Mouse (Mus musculus) midbrain, embryonic 13.5 days (tissue): ENCODE measurements around the gene Ccdc40. TPM values are rescaled to one million over a fixed set of nuclear protein-coding genes. Genes with fewer than 3 reads are reported as not detected.

Experiments used
- ATAC-seq: fragments of 200-750 bp; cut with Nextera tagmentation; 2 replicates; pipeline ENCODE4 v1.8.0; 2017; ENCODE audit warnings: mild to moderate bottlenecking, moderate TSS enrichment, moderate library complexity
- H3K27ac ChIP-seq: fragments of 300-500 bp; sonication (generic); 2 replicates; pipeline ENCODE4 v1.5.1; 2015; ENCODE audit warnings: inconsistent platforms, mild to moderate bottlenecking, moderate library complexity
- H3K27me3 ChIP-seq: fragments of 300-500 bp; sonication (generic); 2 replicates; pipeline ENCODE4 v1.6.1; 2015; ENCODE audit warnings: mild to moderate bottlenecking, inconsistent platforms
- H3K36me3 ChIP-seq: fragments of 300-500 bp; sonication (generic); 2 replicates; pipeline ENCODE4 v1.6.1; 2015; ENCODE audit warnings: mild to moderate bottlenecking, inconsistent platforms
- H3K4me1 ChIP-seq: fragments of 300-500 bp; sonication (generic); replicated peaks from 2 replicates; pipeline ENCODE4 v1.6.1; 2015; ENCODE audit warnings: inconsistent platforms
- H3K4me2 ChIP-seq: fragments of 300-500 bp; sonication (generic); replicated peaks from 2 replicates; pipeline ENCODE4 v1.6.1; 2015; ENCODE audit warnings: moderate library complexity, mild to moderate bottlenecking, inconsistent platforms
- H3K4me3 ChIP-seq: fragments of 300-500 bp; sonication (generic); replicated peaks from 2 replicates; pipeline ENCODE4 v1.5.1; 2015; ENCODE audit warnings: mild to moderate bottlenecking, inconsistent platforms
- H3K9ac ChIP-seq: fragments of 300-500 bp; sonication (generic); replicated peaks from 2 replicates; pipeline ENCODE4 v1.6.1; 2015; ENCODE audit warnings: mild to moderate bottlenecking, inconsistent platforms
- H3K9me3 ChIP-seq: fragments of 300-500 bp; sonication (generic); 2 replicates; pipeline ENCODE4 v1.6.1; 2016; ENCODE audit warnings: mild to moderate bottlenecking, inconsistent platforms
- WGBS: fragments of 180-500 bp; shearing (Covaris S2); methylation state at CpG from one replicate; pipeline ENCODE4 v1.1.7; 2015; 5-methylcytosine and 5-hydroxymethylcytosine counted together
- polyA plus RNA-seq: library from polyadenylated mRNA; unstranded; fragments of >200 nt; fragmentation: Nextera tagmentation; extraction: Ambion mirVana; gene quantifications from 2 replicates; pipeline ENCODE4 v1.2.1, GENCODE M21; 2015

The Ccdc40 gene
- 17.6 and 18.1 TPM in 2 replicates for polyA plus RNA-seq

DNA sequence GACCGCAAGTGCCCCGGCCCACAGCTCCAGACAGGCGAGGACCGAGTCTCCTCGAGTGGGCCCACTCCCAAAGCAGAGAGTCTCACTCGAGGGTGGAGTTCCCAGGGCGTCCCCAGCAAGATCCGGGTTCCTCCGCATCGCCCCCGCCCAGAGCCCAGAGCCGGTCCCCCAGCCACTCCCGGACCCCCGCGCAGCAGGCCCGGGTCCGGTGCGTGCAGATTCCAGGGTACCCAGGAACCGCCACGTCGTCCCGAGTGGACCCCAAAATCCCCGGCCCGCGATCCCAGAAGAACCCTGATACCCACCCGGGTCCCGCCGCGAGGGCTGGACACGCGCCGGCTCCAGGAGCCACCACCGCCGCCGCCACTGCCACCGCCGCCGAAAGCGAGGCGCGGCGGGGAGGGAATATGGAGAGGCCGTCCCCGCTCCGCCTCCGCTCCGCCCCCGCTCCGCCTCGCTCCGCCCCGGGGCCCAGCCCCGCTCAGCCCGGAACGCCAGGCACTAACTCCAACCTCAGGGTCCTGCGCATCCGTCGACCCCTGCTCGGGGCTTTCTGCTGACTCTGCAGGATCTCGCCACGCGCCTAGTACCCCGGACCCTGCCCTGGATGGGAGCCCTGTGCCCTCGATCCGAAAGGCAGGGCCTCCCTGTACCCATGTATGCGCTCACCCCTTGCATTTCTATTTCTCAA, at the start of gene Ccdc40, which contains the start of gene Tbc1d16:
TSS of gene Ccdc40 (plus strand) at position 482 of the 691 bp plus-strand sequence.
TSS of gene Tbc1d16 (minus strand) at position 409 of the 691 bp plus-strand sequence.
- H3K27ac ChIP-seq, result peak within 1 kb of the TSS; percentile 88
- WGBS, result under 1% methylated on average over 64 of the region's 66 CpGs
- peaks cover 12% of the 10 kb centered on the region for H3K36me3 ChIP-seq
- no peaks in the 10 kb centered on the region for H3K9me3 ChIP-seq
- H3K27me3 ChIP-seq, result no peaks in the 10 kb centered on the region
- ATAC-seq, result peak; percentile 88
- H3K4me3 ChIP-seq, result peak within 1 kb of the TSS; percentile 70
- H3K9ac ChIP-seq, result peak within 1 kb of the TSS; percentile 89
- peak within 1 kb of the TSS; percentile 98 for H3K4me2 ChIP-seq
- H3K4me1 ChIP-seq, result peaks cover 65% of the 10 kb centered on the region

DNA sequence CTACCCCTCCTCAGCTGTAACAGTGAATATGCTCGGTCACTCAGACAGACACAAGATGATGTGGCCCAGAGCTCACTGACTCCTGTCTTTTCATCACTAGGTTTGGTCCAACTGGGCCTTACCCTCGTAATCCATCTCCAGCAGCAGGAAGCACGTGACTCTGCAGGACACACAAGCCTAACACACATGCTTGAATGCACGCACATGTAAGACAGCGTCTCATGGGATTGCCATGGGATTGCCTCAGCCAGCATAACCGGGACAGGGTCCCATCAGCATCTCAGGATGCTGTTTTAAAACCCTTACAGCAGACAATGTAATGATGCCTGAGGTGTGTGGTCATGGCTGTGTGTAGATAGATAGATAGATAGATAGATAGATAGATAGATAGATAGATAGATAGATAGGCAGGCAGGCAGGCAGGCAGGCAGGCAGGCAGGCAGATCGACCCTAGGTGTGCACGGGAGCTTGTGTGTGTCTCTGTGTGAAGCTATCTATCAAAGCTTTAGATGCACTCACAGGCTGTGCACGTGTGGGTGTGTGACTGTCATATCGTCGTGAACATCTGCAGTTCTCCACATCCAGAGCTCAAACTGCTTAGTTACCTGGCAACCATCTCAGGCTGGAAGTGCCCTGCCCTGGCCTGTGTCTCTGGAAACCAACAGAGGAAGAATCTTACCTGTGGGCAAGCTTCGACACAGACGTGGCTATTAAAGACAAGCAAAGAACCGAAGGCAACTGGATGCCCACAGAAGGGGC, 47.4 kb upstream of the Ccdc40 start:
- Histone ChIP-seq H3K36me3 (no peaks in the 10 kb centered on the region), H3K9ac (no peak overlapping the region), H3K4me3 (no peak overlapping the region), H3K4me1 (peaks cover 71% of the 10 kb centered on the region), H3K9me3 (no peaks in the 10 kb centered on the region), H3K27ac (0 out of 2 replicates have a peak overlapping the region, but pooled peaks have one; percentile 36), H3K27me3 (no peaks in the 10 kb centered on the region), H3K4me2 (no peak overlapping the region)
- no peak for ATAC-seq
- WGBS, result 79% methylated on average over 14 of the region's 14 CpGs

DNA sequence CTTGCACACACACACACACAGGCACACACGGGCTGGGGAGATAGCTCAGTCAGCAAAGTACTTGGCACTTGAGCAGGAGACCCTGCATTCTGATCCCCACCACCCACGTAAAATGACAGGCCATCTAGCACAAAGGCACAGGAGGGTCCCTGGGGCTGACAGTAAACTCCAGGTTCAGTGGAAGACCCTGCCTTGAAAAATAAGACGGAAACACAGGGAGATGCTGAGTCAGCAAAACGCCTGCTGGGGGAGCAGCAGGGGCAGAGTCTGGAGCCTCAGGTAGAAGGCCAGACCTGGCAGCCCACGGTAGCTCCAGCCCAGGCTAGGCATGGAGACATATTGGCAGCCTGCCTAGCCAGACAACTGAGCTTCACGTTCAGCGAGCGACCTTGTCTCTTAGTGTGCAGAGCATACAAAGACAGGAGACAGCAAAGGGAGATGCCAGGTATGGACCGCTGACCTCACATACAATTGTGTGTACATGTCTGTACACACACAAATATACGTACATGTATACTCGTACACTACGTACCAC, 46.4 kb upstream of the Ccdc40 start:
- no peak overlapping the region for H3K4me2 ChIP-seq
- ATAC-seq, result no peak
- WGBS, result 85% methylated on average over 12 of the region's 12 CpGs
- H3K4me3 ChIP-seq, result no peak overlapping the region
- H3K27ac ChIP-seq, result no peak overlapping the region
- no peak overlapping the region for H3K9ac ChIP-seq
- no peaks in the 10 kb centered on the region for H3K36me3 ChIP-seq
- no peaks in the 10 kb centered on the region for H3K9me3 ChIP-seq
- H3K4me1 ChIP-seq, result peaks cover 66% of the 10 kb centered on the region
- no peaks in the 10 kb centered on the region for H3K27me3 ChIP-seq

DNA sequence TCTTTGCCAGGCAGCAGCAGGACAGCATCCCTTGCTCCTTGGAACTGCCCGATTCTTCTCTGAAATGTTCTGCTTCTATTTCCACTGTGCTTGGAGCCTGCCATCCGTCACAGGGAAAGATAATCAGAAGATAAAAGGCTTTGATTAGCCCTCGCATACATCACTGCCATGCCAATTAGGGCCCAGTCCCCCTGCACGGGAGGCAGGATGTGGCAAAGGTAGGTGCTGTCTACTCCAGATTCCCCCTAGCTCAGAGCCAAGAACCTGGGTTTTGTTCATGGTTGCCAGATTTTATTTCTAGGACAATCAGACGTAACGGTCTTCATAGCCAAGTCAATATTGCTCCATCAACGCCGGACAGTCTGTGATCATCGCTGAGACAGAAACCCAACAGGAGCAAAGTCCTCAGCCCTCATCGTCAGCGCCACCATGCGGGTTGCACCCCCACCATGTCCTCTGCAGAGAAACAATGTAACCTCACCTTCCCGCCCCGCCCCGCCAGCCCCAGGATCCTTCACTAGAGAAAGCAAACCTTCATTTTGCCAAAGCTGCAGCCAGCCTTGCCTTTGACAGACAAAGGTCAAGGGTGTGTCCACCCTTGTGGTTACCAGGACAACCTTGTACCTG, 44.6 kb upstream of the Ccdc40 start:
- Histone ChIP-seq H3K4me2 (no peak overlapping the region), H3K27me3 (no peaks in the 10 kb centered on the region), H3K27ac (peak overlapping the region; percentile 65), H3K36me3 (no peaks in the 10 kb centered on the region), H3K9me3 (no peaks in the 10 kb centered on the region), H3K9ac (peak overlapping the region; percentile 36; the same call in 1 of the 2 replicates), H3K4me1 (peaks cover 66% of the 10 kb centered on the region), H3K4me3 (no peak overlapping the region)
- 71% methylated on average over 15 of the region's 15 CpGs for WGBS
- ATAC-seq, result no peak

DNA sequence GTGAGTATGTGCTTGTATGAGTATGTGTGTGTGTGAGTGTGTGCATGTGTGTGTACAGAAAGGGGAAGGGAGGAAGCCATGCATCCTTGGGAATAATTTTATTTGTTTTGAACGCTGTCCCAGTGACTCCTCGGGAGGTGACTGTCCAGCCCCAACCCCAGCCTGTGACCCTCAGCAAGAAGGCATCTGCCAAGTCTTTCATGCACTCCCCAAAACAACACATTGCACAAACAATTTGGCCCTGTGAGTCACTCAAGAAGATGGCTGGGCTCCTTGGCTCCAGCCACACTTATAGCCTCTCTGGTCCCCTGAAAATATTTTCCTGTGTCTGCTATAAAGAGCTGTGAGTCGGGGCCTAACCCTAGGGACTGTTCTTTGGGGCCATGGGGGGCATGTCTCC, 42.0 kb upstream of the Ccdc40 start:
- Histone ChIP-seq H3K9ac (no peak overlapping the region), H3K36me3 (no peaks in the 10 kb centered on the region), H3K4me2 (no peak overlapping the region), H3K27ac (no peak overlapping the region), H3K4me3 (no peak overlapping the region), H3K4me1 (peaks cover 69% of the 10 kb centered on the region), H3K9me3 (no peaks in the 10 kb centered on the region), H3K27me3 (no peaks in the 10 kb centered on the region)
- ATAC-seq, result no peak
- 86% methylated on average over 3 of the region's 3 CpGs for WGBS

DNA sequence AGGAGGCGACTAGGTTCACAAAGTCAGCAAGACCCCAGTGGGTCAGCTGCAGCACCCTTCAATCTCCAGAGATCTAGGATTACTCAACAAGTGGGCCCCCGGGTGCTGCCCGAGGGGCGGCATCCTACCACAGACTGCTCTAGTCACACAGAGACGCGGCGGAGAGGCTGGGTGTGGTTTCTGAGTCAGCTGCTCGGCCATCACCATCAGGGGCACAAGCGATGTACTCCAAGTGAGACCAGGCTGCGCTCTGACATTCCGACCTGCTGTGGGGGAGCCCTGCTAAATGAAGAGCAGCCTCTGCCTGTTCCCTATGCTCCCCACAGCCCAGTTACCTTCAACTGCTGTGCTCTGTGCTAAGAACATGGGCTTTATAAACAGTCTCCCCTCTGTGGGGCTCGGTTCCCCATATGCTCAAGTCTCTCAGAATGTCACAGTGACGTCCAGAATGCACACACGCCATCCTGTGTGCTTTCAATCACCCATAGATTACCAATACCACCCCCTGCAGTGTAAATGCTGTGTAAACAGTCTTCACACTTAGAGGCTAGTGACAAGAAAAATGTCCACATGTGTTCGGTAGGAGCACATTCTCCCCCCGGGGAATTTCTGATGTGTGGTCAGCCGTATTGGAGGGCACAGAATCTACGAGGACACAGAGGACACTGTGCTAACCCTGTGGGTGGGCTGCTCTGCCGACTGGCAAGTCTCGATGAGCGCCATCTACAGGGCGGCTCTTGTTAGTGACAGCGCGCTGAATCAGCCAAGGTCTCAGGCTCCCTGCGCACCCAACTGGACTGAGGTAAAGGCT, 41.2 kb upstream of the Ccdc40 start:
- no peak overlapping the region for H3K4me2 ChIP-seq
- H3K4me1 ChIP-seq, result peaks cover 67% of the 10 kb centered on the region
- peak; percentile 21; the same call in 1 of the 2 replicates for ATAC-seq
- no peaks in the 10 kb centered on the region for H3K9me3 ChIP-seq
- no peak overlapping the region for H3K4me3 ChIP-seq
- H3K9ac ChIP-seq, result peak overlapping the region; percentile 11; the same call in 1 of the 2 replicates
- 47% methylated on average over 25 of the region's 25 CpGs for WGBS
- H3K27me3 ChIP-seq, result no peaks in the 10 kb centered on the region
- H3K36me3 ChIP-seq, result no peaks in the 10 kb centered on the region
- no peak overlapping the region for H3K27ac ChIP-seq

DNA sequence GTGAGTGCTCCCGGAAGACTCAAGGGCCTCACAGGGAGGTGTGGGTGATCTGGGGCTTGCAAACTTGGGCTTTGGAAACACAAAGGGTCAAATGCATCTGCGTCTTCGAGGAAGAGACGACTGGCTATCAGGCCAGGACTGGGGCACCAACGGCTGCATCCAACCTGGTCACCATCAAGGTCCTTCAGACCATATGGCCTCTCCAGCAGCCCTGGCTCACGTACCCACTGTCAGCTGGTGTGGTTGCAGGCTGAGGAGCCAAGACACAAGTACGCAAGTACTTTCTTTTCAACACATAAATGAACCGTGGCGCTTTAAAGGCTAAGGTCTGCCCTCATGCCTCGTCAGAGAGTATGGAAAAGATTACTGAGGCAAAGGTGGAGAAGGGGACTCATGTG, 40.6 kb upstream of the Ccdc40 start:
- Histone ChIP-seq H3K27me3 (no peaks in the 10 kb centered on the region), H3K4me2 (no peak overlapping the region), H3K27ac (no peak overlapping the region), H3K9me3 (no peaks in the 10 kb centered on the region), H3K36me3 (no peaks in the 10 kb centered on the region), H3K4me1 (peaks cover 62% of the 10 kb centered on the region), H3K9ac (no peak overlapping the region), H3K4me3 (no peak overlapping the region)
- no peak for ATAC-seq
- 57% methylated on average over 10 of the region's 10 CpGs for WGBS

DNA sequence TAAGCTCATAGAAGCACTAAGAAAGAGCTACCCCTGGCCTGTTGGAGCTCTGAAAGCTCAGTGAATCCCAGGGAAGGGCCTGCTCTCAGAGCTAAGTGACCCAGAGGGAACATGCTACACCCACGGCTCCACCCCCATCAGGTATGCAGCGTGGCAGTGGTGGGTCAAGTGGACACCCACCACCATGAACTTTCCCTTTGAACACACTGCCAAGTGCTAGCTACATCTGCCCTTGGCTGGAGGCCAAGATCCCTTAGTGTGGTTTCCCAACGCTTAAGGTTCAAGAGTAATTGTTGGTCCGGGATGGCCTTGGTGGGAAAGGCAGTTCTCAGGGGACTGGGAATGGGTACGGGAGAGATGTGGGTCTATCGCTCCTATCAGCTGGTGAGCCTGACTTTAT, 40.0 kb upstream of the Ccdc40 start:
- H3K27me3 ChIP-seq, result no peaks in the 10 kb centered on the region
- no peaks in the 10 kb centered on the region for H3K9me3 ChIP-seq
- 55% methylated on average over 6 of the region's 6 CpGs for WGBS
- H3K4me1 ChIP-seq, result peaks cover 56% of the 10 kb centered on the region
- no peak overlapping the region for H3K9ac ChIP-seq
- no peak overlapping the region for H3K27ac ChIP-seq
- H3K4me2 ChIP-seq, result no peak overlapping the region
- no peak overlapping the region for H3K4me3 ChIP-seq
- no peaks in the 10 kb centered on the region for H3K36me3 ChIP-seq
- ATAC-seq, result no peak

DNA sequence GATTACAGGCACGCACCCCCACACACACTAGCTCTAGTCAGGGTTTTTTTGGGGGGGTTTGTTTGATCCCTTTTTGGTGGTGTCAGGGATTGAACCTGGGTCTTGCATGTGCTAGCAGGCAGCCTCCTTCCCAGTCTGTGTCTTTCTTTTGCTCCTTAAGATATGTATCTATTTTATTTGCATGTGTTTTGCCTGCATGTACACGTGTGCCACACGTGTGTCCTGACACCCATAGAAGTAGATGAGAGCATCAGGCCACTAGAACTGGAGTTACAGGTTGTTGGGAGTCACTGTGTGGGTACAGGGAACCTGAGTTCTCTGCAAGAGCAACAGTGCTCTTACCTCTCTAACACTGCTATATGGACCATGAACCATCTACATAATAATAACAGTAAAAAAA, 39.1 kb upstream of the Ccdc40 start:
- ATAC-seq, result no peak
- WGBS, result 88% methylated on average over 3 of the region's 3 CpGs
- no peaks in the 10 kb centered on the region for H3K27me3 ChIP-seq
- H3K4me2 ChIP-seq, result no peak overlapping the region
- H3K9ac ChIP-seq, result no peak overlapping the region
- H3K4me1 ChIP-seq, result peaks cover 47% of the 10 kb centered on the region
- H3K36me3 ChIP-seq, result no peaks in the 10 kb centered on the region
- no peak overlapping the region for H3K27ac ChIP-seq
- no peak overlapping the region for H3K4me3 ChIP-seq
- no peaks in the 10 kb centered on the region for H3K9me3 ChIP-seq

DNA sequence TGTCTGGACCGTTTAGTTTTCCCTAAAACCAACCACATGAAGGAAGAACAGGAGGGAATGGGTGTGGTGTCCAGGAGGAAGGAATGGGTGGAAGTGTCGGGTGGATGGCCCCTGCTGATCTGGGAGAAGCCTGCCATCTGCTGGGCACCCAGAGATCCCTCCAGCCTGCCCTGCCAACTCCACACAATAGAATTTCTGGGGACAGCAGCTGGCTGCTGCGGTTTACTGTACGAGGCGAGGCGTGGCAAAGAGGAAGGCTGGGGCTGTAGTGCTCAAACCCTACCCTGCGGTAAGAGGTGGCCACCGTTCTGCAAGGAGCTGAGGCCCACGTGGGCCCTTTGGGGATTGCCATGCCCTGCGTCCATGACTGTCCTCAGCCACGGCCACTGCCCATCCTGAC, 37.9 kb upstream of the Ccdc40 start:
- Histone ChIP-seq H3K9ac (peak overlapping the region; percentile 59), H3K9me3 (no peaks in the 10 kb centered on the region), H3K4me2 (no peak overlapping the region), H3K4me1 (peaks cover 45% of the 10 kb centered on the region), H3K4me3 (no peak overlapping the region), H3K27me3 (no peaks in the 10 kb centered on the region), H3K27ac (peak overlapping the region; percentile 76), H3K36me3 (no peaks in the 10 kb centered on the region)
- 23% methylated on average over 11 of the region's 11 CpGs for WGBS
- ATAC-seq, result peak; percentile 81

DNA sequence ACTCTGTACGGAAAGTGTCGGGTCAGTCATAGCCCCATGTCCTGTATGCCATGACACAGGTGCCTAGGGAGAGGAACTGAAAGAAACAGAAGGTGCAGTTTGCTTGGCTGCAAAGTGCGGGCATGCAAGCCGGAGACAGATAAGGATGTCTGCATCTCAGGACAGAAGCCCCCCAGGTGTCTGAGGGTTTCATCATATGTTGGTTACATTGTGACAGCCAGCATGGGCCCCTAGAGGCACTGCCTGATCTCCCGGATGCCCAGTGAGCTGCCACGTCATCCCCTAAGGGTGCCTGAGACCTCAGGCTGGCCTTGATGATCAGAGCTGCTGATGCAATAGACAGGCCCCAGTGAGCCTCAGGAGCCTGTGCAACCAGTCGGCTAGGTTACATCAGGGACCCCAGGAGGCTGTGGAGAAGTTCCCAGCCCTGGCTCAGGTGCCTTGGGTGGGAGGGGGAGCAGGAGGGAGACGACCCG, 36.7 kb upstream of the Ccdc40 start:
- Histone ChIP-seq H3K4me1 (peaks cover 44% of the 10 kb centered on the region), H3K9me3 (no peaks in the 10 kb centered on the region), H3K4me3 (no peak overlapping the region), H3K27ac (0 out of 2 replicates have a peak overlapping the region, but pooled peaks have one; percentile 76), H3K36me3 (no peaks in the 10 kb centered on the region; the same call in 1 of the 2 replicates), H3K27me3 (no peaks in the 10 kb centered on the region), H3K9ac (no peak overlapping the region), H3K4me2 (no peak overlapping the region)
- WGBS, result 86% methylated on average over 9 of the region's 9 CpGs
- no peak for ATAC-seq
